Mouse (Mus musculus): ENCODE measurements at regions not wholly inside any gene's neighbourhood (a gene's known extent, or its start where the extent isn't known, plus 50 kb on each side); places are given as distances from the start of the nearest gene placed in this dataset.

DNA sequence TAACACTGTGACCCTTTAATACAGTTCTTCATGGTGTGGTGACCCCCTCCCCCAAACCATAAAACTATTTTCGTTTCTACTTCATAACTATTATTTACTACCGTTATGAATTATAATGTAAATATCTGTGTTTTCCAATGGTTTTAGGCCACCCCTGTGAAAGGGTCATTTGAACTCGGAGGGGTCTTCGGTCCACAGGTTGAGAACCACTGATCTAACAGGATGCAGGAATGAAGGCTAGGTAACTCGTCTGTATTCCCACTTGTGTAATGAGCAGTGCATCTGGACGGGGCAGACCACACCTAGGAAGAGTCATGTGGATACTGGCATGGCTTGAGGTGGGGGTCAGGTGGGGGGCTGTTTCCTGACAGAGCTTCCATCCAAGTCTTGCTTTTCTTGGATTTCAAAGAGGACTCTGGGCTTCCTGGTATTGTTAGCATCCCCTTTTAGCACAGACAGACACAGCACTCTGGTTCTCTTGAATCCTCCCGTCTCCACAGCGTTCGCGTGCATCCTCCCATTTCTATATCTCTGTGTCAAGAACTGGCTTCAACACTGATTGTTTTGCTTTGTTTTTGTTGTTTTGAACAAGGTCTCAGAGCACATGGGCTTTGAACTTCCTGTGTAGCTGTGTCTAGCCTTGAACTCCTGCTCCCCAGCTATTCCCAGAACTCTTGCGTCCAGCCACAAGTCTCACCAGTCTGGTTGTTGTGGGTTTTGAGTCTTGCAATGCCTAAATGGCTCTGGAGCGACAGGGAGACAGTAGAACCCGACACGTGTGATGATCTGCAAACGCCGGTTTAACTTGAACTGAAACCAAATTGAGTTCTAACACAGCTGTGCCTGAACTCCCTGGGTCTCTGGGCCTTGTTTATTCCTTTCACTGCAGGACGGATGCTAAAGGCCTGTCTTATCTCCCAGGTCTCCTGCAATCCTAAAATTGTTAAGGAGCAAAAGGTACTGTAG is 75.4 kb upstream of the Ralgps2 start:
- no peak for DNase-seq (ENCODE audit: low spot score in 2 of 2)

DNA sequence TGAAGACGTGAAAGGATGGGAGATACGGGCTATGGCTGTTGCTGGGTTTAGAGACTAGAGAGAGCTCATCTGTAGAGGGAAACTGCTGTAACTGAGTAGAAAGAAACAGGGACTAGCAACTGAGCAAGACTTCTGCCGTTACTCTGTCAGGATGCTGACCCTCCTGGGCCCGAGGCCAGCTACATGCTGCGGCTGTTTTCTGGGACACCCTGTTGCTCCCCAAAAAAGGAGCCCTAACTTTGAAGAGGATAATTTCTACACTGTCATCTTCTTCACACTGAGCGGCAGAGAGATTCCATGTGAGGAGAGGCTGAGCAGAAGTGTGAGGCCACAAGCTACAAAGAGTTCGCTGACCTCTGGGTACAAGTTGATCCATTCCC is 74.2 kb upstream of the Ralgps2 start:
- no peak for DNase-seq (ENCODE audit: low spot score in 2 of 2)

DNA sequence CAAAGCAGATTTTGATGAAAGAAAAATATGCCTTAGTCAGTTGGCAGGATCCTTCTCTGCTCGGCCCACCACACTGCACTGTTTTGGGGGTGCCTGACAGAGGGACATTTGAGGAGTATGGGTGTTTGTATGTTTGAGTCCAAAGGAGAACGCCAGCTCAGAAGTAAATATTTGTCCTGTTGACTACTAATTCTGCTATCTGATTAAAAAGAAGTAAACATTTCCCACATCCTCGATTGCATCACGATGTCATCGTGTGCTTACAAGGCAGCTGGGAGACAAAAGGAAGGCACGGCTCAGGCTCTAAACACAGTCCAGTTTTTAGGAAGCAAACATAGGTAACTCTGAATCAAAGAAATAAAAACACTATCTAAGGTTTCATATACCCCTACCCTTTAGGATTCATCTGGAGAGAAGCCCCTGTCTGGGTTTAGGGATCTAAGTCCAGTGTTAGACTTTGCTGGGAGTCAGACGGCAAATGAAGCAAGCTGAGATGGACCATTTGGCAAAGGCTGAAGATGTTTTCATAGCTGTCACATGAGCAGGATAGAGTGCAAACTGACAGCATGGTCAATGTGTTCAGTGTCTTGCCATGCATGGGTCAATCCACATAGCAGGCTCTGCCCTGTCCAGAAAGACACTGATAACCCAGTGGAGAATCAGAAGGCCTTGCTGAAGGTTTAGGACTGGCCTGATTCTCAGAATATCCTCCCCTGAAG is 73.7 kb upstream of the Ralgps2 start:
- no peak for DNase-seq (ENCODE audit: low spot score in 2 of 2)

DNA sequence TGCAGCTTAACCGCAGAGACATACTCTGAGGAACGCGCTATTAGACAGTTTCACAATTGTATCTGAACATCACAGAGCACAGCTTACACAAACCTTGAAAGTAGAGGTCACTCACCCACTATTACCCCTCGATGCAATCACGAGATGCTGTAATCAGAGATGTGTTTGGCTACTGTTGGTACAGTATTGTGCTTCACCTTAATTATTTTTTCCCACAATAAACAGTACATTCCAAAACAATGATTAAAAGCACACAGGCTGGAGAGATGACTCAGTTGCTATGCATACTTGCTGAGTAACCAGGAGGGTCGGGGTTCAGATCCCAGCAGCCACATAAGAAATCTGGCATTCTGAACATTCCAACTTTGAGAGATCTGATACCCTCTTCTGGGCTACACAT is 71.8 kb upstream of the Ralgps2 start:
- no peak for DNase-seq (ENCODE audit: low spot score in 2 of 2)

DNA sequence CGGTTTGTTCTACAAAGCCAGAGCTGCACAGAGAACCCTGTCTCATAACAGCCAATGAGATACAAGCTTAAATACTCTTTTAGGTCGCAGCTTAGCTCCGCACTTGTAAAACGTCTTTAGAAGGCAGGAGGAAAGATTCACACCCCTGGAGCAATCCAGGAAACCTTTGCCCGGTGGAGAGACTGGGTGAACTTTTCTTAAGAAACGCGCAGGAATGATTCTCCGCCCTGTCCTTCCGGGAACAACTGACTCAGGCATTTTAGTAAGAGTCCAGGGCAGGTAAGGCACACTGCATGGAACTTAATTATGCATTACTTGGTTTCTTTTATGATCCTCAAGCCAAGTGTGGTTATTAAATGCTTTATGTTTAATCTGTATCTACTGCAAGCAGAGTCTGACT is 70.0 kb upstream of the Ralgps2 start:
- no peak for DNase-seq (ENCODE audit: low spot score in 2 of 2)

DNA sequence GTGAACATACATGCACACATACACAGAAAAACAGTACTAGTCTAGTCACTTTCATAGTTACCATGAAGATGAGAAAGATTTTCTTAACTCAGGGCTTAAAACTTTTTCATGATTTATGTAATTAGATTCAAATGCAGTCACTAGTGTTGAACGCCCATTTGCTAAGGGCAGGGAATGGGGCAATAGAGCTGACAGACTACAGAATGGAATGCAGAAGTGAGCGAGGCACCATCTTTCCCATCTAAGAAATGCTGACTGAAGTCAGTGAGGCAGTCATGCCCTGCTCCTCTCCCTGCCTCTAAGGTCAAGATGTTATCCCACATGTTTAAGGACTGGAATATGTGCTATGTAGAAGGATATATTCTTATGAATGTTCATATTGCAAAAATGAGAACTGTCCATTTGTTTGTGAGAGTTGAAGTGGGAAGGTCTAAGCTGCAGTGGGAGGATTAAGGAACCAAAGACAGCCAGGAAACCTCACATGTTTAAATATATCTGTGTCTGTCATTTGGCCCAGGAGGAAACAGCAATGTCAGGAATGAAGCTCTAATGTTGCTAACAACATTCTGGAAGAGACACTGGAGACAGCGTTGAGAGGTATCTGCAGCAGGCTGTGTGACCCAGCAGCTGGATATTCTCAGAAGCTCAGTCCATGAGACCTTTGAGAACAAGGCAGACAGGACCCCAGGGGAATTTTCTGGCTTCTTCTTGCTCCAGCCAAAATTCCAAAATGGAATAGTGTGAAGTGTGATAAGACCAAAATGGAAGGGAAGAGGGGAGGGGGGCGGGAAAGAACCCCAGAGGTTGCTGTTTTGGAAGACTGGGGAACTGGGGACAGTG is 68.7 kb upstream of the Ralgps2 start:
- no peak for DNase-seq (ENCODE audit: low spot score in 2 of 2)

DNA sequence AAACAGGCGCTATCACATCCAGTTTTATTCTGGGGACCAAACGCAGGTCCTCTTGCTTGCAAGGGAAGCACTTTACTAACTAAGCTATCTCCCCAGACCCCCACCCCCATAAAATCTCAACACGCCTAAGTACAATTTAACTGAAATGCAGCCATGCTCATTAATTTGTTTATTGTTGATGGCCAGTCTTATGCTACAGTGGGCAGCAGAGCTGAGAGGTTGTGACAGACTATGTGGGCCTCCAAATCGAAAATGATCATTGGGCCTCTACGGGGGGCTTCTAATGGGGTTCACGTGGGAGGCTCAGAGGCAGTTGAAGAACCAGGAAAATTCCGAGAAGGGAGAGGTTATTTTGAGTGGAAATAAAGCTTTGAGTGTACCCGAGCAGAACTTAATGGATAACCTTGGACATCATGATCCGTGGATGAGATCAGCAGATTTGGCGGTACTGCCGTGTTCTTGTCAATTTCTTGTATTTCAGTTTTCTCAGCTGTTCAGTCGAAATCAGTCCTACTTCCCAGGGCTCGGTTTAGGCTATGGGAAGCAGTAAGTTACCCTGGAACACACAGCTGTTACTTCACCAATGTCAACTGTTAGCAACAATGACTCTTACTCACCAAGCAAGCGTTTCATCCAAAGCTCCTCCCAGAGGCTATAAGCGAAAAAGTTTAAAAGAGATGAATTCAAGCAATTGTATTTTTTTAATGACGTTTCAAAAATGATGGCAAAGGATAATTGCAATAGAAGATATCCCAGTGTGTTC is 65.1 kb upstream of the Ralgps2 start:
- no peak for DNase-seq (ENCODE audit: low spot score in 2 of 2)

DNA sequence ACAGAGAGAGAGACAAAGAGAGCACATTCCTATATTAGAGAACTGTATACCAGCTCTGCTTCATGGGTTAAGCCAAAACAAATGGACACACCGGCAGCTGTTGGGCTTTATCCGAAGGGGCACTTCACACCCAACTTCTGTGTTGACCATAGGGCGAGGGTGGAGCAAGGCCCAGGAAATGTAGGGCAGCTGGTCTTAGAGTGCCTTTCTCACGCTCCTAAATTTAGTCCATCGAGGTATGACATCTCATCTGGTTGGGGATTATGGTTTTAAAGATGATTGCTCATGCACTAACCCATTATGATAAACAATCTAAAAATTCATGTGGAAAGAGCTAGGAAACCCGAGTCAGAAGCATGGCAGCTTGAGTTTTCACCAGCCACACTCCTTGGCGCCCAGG is 63.6 kb upstream of the Ralgps2 start:
- no peak for DNase-seq (ENCODE audit: low spot score in 2 of 2)

DNA sequence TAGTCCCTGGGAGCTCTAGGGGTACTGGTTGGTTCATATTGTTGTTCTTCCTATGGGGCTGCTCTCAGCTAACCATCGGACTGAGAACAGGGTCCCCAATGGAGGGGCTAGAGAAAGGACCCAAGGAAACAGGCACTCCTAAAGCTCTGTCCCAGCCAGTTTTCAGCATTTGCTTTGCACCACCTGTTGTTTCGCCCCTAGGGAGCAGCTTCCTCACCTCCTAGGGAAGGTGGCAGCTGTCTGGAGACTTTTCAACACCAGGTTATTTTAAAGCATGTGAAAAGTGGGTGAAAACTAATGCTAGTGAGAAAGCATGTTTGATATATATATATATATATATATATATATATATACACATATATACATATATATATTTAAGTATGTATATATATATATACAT is 62.8 kb upstream of the Ralgps2 start:
- DNase-seq (ENCODE audit: low spot score in 2 of 2): no peak

DNA sequence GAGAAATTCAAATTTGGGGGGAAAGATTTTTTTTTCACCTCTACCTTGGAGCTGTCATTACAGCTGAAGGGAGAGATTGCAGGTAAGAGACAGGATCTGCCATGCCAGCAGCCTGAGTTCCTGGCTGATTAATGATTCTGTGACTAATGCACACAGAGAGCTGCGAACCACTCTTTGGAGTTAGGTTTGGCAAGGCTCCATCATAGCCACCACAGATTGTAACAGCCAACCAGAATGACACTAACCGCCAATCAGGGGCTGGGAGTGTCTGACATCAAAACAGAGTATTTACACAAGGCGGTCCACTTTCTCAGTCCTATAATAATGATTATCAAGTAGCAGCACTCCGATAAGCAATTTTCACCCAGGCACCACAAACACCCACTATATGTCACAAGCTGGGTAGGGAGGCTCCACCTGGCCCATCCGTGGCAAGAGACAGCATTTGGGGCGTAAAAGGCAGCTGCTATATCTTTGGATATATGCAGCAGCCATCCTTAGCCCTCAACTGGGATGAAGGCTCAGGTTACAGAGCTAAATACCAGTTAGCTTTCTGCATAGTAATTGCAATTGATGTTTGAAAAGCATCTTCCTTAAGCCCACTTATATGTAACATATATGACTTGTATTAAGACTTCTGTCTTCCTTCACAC is 61.7 kb upstream of the Ralgps2 start:
- DNase-seq (ENCODE audit: low spot score in 2 of 2): no peak

DNA sequence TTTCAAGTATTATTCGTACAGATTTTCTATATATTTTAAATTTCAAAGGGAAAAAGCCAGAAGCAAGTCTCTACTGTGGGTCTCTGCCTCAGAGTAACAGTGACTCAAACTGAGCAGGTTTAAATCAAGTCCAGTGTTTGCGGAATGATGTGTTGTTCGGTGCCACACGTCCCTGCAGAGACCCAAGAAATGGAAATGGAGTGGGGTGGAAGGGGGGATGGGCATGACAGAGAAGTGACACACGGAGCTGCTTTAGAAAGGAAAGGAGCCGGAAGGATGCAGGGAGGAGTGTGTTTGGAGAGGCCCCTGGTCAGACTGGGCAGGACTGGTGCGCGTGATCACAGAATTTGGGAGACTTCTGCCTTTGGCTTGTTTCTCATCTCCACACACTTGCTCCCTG is 60.5 kb upstream of the Ralgps2 start:
- DNase-seq (ENCODE audit: low spot score in 2 of 2): no peak

DNA sequence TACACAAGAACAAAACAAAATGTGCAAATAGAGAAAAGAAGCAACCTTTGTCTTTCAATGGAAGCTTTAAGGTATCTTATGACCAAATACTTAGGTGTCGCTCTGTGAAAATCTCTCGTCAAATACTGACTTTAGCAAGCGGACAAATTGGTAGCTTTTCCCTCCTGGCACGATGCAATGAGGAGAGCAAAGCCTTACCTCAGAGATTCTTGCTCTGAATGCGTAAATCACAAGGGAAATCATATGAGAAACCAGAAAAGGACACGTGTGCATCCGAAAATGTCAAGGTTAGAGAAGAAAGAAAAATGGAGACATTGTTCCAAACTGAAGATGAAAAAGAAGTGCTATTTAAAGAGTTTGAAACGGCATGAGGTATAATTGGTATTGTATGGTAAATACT is 59.8 kb upstream of the Ralgps2 start:
- no peak for DNase-seq (ENCODE audit: low spot score in 2 of 2)

DNA sequence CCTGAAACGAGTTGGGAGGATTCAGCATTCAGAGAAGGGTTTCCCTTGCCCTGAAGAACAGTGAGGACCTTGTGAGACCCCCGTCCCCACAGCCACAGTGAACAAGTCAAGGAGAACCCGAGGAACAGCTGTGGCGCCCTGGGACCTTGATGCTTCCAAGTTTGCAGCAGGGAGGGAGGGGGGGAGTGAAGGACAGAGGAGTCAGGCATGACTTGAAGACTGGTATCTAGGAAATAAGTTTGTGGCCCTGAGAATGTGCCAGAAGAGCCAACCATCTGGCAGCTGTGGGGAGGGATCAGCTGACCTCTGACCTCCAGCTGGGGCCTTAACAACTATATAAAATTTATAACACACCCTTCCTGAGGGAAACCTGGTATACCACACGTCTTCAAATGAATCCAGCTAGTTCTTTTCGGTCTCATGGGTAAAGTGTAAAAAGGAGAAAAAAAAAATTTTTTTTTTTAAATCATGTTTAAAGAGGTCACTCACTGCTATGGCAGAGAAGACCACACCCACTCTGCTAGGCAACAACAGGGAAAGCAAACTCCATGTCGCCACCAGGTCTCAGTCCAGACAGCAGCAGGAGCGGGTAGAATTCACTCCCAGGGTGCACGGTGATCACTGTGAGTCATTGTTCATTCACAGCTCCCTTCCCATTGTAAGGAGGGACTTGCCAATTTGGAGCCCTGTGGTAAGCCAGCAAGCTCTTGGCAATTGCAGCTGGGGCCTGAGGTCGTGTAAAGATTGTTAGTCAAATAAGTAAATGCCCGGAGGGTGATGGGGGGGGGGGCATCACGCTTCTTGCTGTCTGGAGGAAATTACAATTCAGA is 58.3 kb upstream of the Ralgps2 start:
- DNase-seq (ENCODE audit: low spot score in 2 of 2): no peak

DNA sequence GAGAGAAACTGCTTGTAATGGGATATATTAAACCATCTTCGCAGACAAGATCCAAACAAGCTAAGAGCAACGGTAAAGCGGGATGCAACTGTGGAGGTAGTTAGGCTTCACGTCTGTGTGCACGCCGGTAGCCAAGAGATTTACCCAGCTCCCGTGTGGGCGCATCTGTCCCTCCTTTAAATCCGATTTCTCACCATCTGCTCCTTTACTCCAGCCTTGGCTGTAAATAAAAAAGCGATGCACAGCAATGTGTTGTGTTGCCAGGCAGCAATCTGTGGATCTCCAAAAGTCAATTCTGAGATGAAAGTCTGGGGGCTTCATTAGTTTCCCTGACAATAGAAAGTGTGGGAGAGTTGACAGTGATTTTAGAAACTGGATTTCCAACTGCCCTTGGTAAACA is 57.6 kb upstream of the Ralgps2 start:
- DNase-seq (ENCODE audit: low spot score in 2 of 2): no peak

DNA sequence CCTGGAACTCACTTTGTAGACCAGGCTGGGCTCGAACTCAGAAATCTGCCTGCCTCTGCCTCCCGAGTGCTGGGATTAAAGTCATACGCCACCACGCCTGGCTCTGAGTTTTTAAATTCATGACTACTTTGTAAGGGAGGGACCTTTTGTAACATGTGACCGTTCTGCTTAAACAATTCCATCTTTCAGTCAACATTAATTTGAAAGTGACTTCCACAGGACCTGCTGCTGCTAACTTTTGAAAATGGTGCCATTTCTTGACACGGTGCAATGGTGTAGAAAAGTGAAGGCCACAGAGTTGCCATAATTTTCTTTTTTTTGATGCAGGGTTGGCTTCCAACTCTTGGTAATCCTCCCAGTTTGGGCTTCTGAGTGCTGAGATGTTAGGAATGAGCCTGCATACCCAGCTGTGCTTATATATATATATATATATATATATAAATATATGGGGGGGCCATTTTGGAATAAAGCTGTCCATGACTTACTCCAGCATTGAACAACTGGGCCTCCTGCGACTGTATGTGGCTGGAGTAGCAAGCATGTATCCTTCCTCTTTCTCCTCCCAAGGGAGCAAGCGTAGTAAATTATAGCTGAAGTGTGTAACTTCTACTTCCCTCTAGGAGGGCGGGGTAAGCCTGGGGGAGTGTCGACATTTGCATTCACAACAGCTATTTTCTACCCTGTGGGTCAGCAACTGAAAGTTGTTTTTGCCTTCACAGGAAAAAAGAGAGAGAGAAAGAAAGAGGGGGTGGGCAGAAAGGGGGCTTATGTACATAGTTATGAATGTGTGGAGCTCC is 56.9 kb upstream of the Ralgps2 start:
- DNase-seq (ENCODE audit: low spot score in 2 of 2): peak in 1 of 2 experiments; percentile 61

DNA sequence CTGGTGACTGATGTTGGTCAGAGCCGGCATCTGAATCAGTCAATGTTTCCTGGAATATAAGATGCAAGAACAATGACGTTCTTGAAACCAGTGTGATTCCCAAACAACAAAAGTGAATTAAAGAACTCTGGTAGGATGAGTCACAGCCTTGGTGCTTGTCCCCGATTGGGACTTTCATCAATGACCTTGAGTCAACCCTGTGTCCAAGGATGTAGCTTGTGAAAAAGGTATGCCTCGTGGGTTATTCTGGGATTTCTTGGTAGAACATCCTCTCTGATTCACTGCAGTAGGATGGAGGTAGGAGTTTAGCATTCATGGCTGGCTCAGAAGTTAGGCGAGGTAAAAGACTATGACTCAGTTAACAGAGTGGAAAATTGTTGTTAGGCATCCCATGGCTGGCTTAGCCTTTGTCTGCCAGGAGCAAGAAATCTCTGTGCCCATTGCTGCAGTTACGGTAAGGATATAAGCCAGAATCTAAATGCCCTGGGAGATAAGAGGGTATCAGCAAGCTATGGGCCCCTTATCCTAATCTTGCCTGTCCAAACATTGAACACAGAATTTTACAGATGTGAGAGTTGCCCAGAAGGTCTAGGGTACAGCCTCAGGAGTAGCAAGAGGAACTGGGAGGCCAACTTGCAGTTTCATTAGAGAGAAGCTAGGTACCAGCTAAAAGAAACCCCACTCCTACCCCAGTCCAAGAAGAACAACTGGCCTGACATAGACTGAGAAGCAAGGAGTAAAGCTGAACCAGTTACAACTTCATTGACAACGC is 55.9 kb upstream of the Ralgps2 start:
- no peak for DNase-seq (ENCODE audit: low spot score in 2 of 2)

DNA sequence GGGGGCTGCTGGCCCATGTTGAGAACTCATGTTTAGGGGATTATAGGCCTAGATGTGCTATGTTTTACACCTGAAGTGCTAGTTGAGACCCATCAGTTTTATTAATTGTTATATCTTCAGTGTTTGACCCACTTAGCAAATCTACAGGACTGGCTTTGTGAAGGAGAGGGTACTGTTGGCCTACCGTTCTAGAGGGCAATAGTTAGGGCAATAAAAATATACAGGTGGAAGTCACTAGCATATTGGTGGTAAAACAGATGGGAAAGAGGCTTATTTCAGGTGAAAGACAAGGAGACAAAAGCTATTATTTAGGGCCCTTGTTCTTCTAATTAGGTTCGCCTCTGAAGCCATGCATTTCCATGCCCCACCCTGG is 55.2 kb upstream of the Ralgps2 start:
- DNase-seq (ENCODE audit: low spot score in 2 of 2): no peak

DNA sequence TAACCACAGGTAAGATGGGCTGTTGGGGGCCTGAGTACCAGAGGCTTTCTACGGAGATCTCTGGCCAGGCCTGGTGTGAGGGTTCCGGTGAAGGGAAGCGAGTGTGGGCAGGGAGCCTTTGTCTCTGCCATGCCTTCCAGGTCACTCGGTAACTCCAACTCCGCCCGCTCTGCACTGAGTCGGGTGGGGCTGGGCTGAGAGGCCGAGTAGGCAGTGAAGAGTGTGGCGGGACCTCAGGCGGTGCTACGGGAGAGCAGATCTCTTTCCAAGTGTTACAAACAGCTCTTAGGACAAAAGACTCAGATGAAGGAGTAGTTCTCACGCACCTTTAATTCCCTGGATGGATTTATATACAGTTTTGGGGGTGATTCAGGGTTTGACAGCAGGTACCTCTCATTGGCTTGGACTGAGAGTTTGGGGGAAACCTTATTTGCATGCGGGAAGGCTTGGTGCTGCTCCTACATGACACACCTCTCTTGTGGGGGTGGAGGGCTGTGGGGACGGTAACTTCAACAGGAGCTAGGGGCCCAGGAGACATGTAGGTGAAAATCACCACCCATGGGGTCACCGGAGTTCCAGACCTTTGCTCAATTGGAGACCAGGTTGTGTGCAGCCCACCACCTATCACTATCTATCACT is 54.7 kb upstream of the Ralgps2 start:
- DNase-seq (ENCODE audit: low spot score in 2 of 2): no peak
